Mouse (Mus musculus): ENCODE data around the gene Olfr725. TPM values are rescaled to one million over a fixed set of nuclear protein-coding genes. Genes with fewer than 3 reads are reported as not detected.
A peak's percentile ranks its signal among the peaks of the same experiment; 100 is the strongest.

Olfr725 gene
- polyA plus RNA-seq, 1 experiment: not detected

- Histone ChIP-seq H3K4me3 (ENCODE audit: low read depth, low read length) (no peak overlapping the region), H3K27me3 (ENCODE audit: control insufficient read depth, insufficient read depth, low read length, poor library complexity, severe bottlenecking) (no peaks in the 10 kb centered on the region), H3K9me3 (replicated peaks; ENCODE audit: control insufficient read depth, insufficient read depth, low read length, poor library complexity, severe bottlenecking) (peaks cover 13% of the 10 kb centered on the region), H3K27ac (ENCODE audit: insufficient read depth, low read length) (no peak overlapping the region; the same call in 1 of the 2 replicates), H3K9ac (ENCODE audit: low read depth, poor library complexity, severe bottlenecking) (no peak overlapping the region), H3K4me1 (ENCODE audit: control insufficient read depth, insufficient read depth, low read length) (no peaks in the 10 kb centered on the region), H3K36me3 (ENCODE audit: control insufficient read depth, insufficient read depth, low read length, poor library complexity, severe bottlenecking) (no peaks in the 10 kb centered on the region)
- TF ChIP-seq CTCF (IDR thresholded peaks at IDR 0.05; ENCODE audit: low read depth, low read length) (no peak), EP300 (IDR thresholded peaks at IDR 0.05; ENCODE audit: insufficient read depth, low read depth, low read length) (peak; percentile 77)
Measured at GRCm38 (mm10) chr14:50031356-50031755, 8.8 kb downstream of the Olfr725 start.

GRCm38 (mm10) chr14:50026371-50026770 lies 13.8 kb downstream of the Olfr725 start:
- no peaks in the 10 kb centered on the region for H3K27me3 ChIP-seq (ENCODE audit: control insufficient read depth, insufficient read depth, low read length, poor library complexity, severe bottlenecking)

More at GRCm38 (mm10) chr14:50026371-50026770, 13.8 kb downstream of the Olfr725 start:
- no peak overlapping the region for H3K4me3 ChIP-seq (ENCODE audit: low read depth, low read length)
- H3K9ac ChIP-seq (ENCODE audit: low read depth, poor library complexity, severe bottlenecking): no peak overlapping the region
- no peak overlapping the region for H3K27ac ChIP-seq (ENCODE audit: insufficient read depth, low read length)
- H3K9me3 ChIP-seq (replicated peaks; ENCODE audit: control insufficient read depth, insufficient read depth, low read length, poor library complexity, severe bottlenecking): peaks cover 13% of the 10 kb centered on the region
- no peak for TF ChIP-seq EP300 (IDR thresholded peaks at IDR 0.05; ENCODE audit: insufficient read depth, low read depth, low read length)
- no peak for TF ChIP-seq POLR2A (IDR thresholded peaks at IDR 0.05; ENCODE audit: insufficient read depth, low read length)
- no peak for TF ChIP-seq CTCF (IDR thresholded peaks at IDR 0.05; ENCODE audit: low read depth, low read length)
- no peaks in the 10 kb centered on the region for H3K36me3 ChIP-seq (ENCODE audit: control insufficient read depth, insufficient read depth, low read length, poor library complexity, severe bottlenecking)
- no peaks in the 10 kb centered on the region for H3K4me1 ChIP-seq (ENCODE audit: control insufficient read depth, insufficient read depth, low read length)

Other genes with a start within 250 kb of the Olfr725 start
- gene Olfr722, start 138.4 kb downstream of the Olfr725 start, polyA plus RNA-seq (2011; ENCODE audit: insufficient read depth, insufficient read length, low read depth, missing spikeins): not detected in 2 replicates
- not detected in 2 replicates for gene Olfr723, start 108.6 kb downstream of the Olfr725 start, polyA plus RNA-seq (2011; ENCODE audit: insufficient read depth, insufficient read length, low read depth, missing spikeins)
- gene Olfr724, start 77.1 kb downstream of the Olfr725 start, polyA plus RNA-seq (2011; ENCODE audit: insufficient read depth, insufficient read length, low read depth, missing spikeins): not detected in 2 replicates
- gene Olfr726, start 50.6 kb upstream of the Olfr725 start, polyA plus RNA-seq (2011; ENCODE audit: insufficient read depth, insufficient read length, low read depth, missing spikeins): not detected in 2 replicates
- not detected in 2 replicates for gene Olfr727, start 82.8 kb upstream of the Olfr725 start, polyA plus RNA-seq (2011; ENCODE audit: insufficient read depth, insufficient read length, low read depth, missing spikeins)
- gene Olfr728, start 102.3 kb upstream of the Olfr725 start, polyA plus RNA-seq (2011; ENCODE audit: insufficient read depth, insufficient read length, low read depth, missing spikeins): not detected in 2 replicates
- gene Olfr729, start 112.5 kb upstream of the Olfr725 start, polyA plus RNA-seq (2011; ENCODE audit: insufficient read depth, insufficient read length, low read depth, missing spikeins): 0.13 TPM in 1 of 2 replicates, not detected in the other
- not detected in 2 replicates for gene Olfr730, start 147.8 kb upstream of the Olfr725 start, polyA plus RNA-seq (2011; ENCODE audit: insufficient read depth, insufficient read length, low read depth, missing spikeins)
- gene Olfr731, start 201.5 kb upstream of the Olfr725 start, polyA plus RNA-seq (2011; ENCODE audit: insufficient read depth, insufficient read length, low read depth, missing spikeins): not detected in 2 replicates
- gene Olfr732, start 243.8 kb upstream of the Olfr725 start, polyA plus RNA-seq (2011; ENCODE audit: insufficient read depth, insufficient read length, low read depth, missing spikeins): not detected in 2 replicates